Mouse (Mus musculus) subcutaneous adipose tissue, adult 2 months (tissue): ENCODE results near the gene Spa17. TPM values are rescaled to one million over a fixed set of nuclear protein-coding genes. Genes with fewer than 3 reads are reported as not detected.

ENCODE experiments used
- polyA plus RNA-seq: library from polyadenylated mRNA; depleted of rRNA; stranded (reverse); fragments of >200 nt; gene quantifications from 2 replicates; pipeline ENCODE4 v1.2.3, GENCODE M21; 2012; ENCODE audit warnings: low replicate concordance; rRNA removed

Gene Spa17
- 0.77 and 0.95 TPM in 2 replicates for polyA plus RNA-seq

GRCm38 (mm10) chr9:37613182-37613910, at the start of gene Spa17:
Gene Spa17 (minus strand): TSS chr9:37613722.

DNA sequence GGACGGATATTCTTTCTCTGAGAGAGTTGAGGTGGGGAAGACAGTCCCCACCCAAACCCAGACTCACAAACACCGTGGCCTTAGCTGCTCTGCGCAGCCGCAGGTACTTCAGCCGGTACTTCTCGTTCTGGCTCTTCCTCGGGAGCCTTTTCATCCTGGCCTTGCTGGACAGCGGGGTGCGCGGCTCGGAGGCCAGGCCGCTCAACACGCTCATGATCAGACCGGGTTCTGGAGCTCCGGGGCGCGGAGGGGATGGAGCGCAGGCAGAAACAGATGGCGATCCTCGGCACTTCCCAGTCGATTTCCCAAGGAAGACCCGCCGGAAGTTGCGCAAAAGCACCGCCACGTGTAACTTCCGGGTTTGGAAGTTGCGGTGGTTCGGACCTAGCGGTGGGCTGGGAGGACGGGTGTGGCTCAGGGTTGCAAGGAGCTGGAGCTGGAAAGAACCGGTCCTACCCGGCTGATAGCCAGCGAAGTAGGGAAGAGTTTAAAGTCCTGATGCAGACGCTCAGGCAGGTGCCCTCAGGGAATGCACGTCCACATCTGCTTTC, 43.5 kb upstream of the Spa17 start, which contains the start of gene Tbrg1:
Tbrg1 (minus strand) TSS at position 382 of the 551 bp plus-strand sequence.

GRCm38 (mm10) chr9:37554838-37555748, 58.4 kb downstream of the Spa17 start, which contains the start of gene Siae:
Gene Siae (plus strand): TSS chr9:37555698.

Other genes with a start within 250 kb of the Spa17 start
- 0.05 and 0.23 TPM in 2 replicates for gene Hepacam, start 246.4 kb downstream of the Spa17 start, polyA plus RNA-seq
- gene Robo4, start 211.8 kb downstream of the Spa17 start, polyA plus RNA-seq: 35.2 and 126 TPM in 2 replicates
- 0.12 TPM in 1 of 2 replicates, not detected in the other for gene Robo3, start 180.5 kb downstream of the Spa17 start, polyA plus RNA-seq
- 11.5 and 26.4 TPM in 2 replicates for gene Msantd2, start 124.4 kb downstream of the Spa17 start, polyA plus RNA-seq
- 102 and 205 TPM in 2 replicates for gene Esam, start 85.6 kb downstream of the Spa17 start, polyA plus RNA-seq
- 22.8 and 43.7 TPM in 2 replicates for gene Vsig2, start 74.5 kb downstream of the Spa17 start, polyA plus RNA-seq
- gene Nrgn, start 60.8 kb downstream of the Spa17 start, polyA plus RNA-seq: 4.0 and 4.5 TPM in 2 replicates
- gene Siae, start 58.0 kb downstream of the Spa17 start, polyA plus RNA-seq: 11.2 and 16.4 TPM in 2 replicates
- 56.3 and 71.0 TPM in 2 replicates for gene Tbrg1, start 43.6 kb upstream of the Spa17 start, polyA plus RNA-seq
- not detected in 2 replicates for gene Panx3, start 55.5 kb upstream of the Spa17 start, polyA plus RNA-seq
- gene Olfr160, start 102.5 kb upstream of the Spa17 start, polyA plus RNA-seq: not detected in 2 replicates
- gene Olfr874, start 131.4 kb upstream of the Spa17 start, polyA plus RNA-seq: not detected in 2 replicates
- not detected in 2 replicates for gene Olfr875, start 158.1 kb upstream of the Spa17 start, polyA plus RNA-seq
- gene Olfr876, start 189.3 kb upstream of the Spa17 start, polyA plus RNA-seq: not detected in 2 replicates
- 0.82 TPM in 1 of 2 replicates, not detected in the other for gene Olfr877, start 240.5 kb upstream of the Spa17 start, polyA plus RNA-seq